Mouse (Mus musculus) monocyte, adult 2 months (primary cell): Measurements from ENCODE around the gene Dtymk.

Source experiments
- DNase-seq, 2 experiments: peaks; one replicate each; pipeline ENCODE4 v3.0.0; 2022; ENCODE audit warnings: low spot score in 2 of 2, low read depth in 1 of 2

Gene Dtymk

DNA sequence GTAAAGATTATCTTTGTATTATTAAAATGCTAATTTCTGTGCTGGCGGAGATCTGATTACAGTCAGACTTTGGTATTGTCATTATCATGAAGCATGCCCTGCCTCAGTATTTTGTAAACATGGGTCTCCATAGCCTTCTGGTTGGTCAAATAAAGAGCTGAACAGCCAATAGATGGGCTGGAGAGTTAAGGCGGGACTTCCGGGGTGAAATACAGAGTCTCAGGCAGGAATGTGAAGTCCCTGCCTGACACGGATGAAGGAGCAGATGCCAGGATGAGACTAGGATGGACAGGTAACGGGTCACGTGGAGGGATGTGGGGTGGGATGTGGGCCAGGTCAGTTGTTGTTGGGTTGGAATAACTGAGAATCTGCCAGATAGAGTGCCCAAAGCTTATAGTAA is 50.4 kb downstream of the Dtymk start, which contains the start of gene Atg4b:
TSS of gene Atg4b (plus strand) at position 211 of the 400 bp plus-strand sequence.
- DNase-seq = no peak

- DNase-seq = no peak
Observed at GRCm38 (mm10) chr1:93748539-93748938, 53.2 kb downstream of the Dtymk start.

GRCm38 (mm10) chr1:93746179-93746578 is 55.6 kb downstream of the Dtymk start:
- no peak for DNase-seq

DNA sequence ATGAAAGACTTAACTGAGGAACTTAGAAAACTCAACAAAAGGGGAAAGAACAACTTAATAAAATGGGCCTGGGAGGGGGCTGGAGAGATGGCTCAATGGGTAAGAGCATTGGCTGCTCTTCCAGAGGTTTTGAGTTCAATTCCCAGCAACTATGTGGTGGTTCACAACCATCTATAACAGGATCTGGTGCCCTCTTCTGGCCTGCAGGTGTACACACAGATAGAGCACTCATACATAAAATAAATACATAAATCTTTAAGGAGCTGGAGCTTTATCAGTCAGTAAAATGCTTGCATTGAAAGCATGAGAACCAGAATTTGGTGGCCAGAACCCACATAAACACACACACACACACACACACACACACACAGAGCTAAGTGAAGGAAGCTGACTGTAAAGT is 58.8 kb downstream of the Dtymk start:
- DNase-seq = no peak
